Mouse (Mus musculus): ENCODE data around the gene Ptges.
"Not testable (repeated sequence)": the region's sequence is repeated elsewhere in the genome, so short reads cannot be mapped to it uniquely, and the experiment has no call there.

Gene Ptges

GRCm38 (mm10) chr2:30927844-30928628 lies 1.6 kb downstream of the Ptges start:
- peak; percentile 93 for DNase-seq

GRCm38 (mm10) chr2:30927151-30927781 lies 2.4 kb downstream of the Ptges start:
- DNase-seq = no peak

DNA sequence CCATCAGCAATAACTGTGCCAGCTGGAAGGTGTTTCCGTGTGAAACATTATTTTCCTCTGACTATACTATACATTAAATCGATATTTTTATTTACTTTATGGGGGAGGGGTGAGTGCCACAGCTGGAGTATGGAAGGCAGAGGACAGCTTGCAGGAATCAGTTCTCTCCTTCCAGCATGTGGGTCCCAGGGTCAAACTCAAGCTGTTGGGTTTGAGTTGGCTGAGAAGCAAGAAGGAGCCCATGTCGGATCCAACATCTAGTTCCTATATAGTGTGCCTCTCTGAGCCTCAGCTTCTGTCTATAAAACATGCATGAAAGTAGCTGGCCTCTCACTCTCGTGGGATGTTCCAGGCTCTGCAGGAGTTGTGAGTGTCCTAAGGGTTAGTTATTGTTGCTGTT lies 3.3 kb downstream of the Ptges start:
- no peak for DNase-seq

DNA sequence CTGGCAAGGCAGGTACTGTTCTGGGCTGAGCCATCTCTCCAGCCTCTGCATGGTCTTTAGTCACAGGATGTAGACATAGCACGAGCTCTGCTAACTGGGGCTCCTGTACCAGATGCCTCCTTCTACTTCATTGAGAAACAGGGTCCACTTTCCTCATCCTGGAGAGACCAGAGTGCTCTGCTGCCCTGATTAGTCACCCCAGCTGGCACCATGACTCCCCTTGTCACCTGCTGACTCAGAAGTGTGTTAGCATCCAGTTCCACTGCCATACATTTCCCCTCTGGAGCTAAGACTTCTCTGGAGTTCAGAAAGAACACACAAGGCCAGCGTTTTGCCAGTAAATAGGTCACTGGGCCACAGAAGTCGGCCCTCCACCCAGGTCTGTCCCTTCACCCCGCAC lies 4.5 kb downstream of the Ptges start:
- no peak for DNase-seq

- DNase-seq = no peak
Measured at GRCm38 (mm10) chr2:30923099-30923498, 6.6 kb downstream of the Ptges start.

- no peak for DNase-seq
Measured at GRCm38 (mm10) chr2:30920216-30920615, 9.4 kb downstream of the Ptges start.

GRCm38 (mm10) chr2:30918780-30919329 lies 10.8 kb downstream of the Ptges start:
- no peak for DNase-seq

DNA sequence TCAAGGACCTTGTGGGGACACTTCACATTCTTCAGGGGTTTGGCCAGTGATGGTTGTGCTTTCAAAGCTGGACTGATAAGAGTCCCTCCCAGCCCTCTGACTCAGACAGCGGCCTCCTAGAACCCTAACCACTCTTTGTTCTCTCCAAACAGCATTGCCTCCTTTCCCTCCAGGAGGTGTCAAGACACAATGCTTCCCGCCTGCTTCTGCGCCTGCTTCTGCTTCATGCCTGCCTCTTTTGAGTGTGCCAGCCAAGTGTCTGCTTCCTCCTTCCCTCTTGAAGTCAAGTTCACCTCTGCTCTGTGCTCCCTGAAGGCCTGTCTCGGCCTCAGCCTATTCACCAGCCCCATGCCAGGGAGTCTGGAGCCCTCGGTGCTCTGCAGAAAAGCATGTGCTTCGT lies 11.5 kb downstream of the Ptges start:
- DNase-seq = no peak

DNA sequence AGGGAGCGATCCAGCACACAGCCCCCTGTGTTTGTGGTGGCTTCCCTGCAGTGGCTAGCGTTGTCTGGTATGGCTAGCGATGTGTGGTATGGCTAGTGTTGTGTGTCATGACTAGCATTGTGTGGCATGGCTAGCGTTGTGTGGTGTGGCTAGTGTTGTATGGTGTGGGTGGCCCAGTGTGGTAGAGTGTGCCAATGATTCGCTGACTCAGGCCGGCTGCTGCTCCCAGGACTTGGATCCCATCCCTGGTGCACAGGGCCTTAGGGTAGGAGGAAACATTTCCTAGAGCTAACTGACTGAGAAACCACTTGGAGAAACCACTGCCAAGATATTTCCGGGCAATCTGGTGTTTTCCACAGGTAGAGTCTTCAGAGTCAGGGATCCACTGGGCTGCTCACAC lies 12.0 kb downstream of the Ptges start:
- DNase-seq = no peak

- not testable (repeated sequence) for DNase-seq
Measured at GRCm38 (mm10) chr2:30915933-30916332, 13.7 kb downstream of the Ptges start.

DNA sequence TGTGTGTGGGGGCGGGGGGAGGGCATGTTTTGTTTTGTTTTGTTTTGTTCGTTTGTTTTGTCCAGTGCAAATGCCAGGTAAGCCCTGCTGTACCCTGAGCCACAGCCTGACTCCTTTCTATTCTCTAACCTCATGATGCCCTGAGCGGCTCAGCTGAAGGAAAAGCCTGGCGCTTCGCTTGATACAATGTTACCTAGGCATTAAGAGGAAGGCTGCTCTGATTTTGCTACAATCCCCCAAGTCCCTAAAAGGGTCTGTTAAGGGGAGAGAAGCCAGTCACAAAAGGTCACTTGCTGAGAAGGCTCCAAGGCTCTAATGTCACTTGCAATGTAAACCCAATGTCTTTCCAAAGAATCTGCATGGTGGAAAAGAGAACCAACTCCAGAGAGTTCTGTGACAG lies 14.3 kb downstream of the Ptges start:
- DNase-seq = no peak

- no peak for DNase-seq
Measured at GRCm38 (mm10) chr2:30914836-30915235, 14.8 kb downstream of the Ptges start.

DNA sequence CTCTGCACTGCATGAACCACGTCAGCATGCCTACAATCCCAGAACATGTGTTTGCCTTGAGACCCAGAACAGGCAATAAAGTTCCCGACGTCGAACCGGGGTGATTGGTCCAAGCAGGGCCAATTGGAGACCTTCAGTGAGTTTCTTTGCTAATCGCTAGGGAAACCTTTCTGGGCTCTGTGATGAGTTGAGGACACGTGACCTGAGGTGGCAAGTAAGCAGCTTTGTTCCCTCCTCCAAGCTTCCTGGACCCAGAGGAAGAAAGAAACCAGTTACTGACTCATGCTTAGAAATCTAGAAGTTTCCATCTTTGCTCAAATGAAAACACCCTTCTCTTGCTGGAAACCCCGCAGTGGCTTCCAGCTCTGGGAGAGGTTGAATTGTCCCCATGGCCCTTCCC lies 16.6 kb downstream of the Ptges start:
- DNase-seq = no peak

GRCm38 (mm10) chr2:30912291-30912773 lies 17.3 kb downstream of the Ptges start:
- DNase-seq = no peak

DNA sequence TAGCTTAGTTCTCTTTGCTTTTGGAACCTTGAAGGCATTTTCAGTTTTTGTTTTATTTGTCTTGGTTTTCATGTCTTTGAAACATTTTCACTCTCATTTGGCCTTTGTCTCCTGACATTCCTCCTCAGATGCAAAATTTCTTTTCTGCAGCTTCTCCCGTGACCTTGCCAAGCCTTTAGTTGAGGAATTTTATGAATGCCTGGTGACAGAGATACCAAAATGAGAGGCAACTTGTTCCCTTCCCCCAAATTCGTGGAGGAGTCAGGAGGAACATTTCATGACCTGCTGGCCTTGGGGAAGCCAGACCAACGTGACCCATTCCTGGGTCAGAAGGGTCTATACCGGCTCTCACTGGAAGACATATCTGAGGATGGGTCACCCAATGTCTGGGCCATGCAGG lies 23.0 kb downstream of the Ptges start:
- DNase-seq = no peak

GRCm38 (mm10) chr2:30905906-30906305 lies 23.8 kb downstream of the Ptges start:
- no peak for DNase-seq

GRCm38 (mm10) chr2:30904991-30905390 lies 24.7 kb downstream of the Ptges start:
- DNase-seq = no peak

DNA sequence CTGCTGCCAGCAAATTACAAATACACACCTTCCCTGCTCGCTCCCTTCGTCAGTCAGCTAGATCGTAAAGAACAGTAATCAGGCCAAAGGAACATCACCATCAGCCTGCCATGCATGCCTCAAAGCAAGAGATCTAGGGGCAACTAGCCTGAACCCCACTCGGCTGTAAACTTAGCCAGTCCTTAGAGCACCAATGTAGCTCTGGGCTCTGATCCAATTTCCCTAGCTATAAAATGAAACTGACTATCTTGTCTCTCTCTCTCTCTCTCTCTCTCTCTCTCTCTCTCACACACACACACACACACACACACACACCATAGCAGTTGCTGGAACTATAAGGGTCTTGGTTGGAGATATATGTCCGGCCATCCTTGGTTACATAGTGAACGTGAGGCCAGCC lies 25.4 kb downstream of the Ptges start:
- no peak for DNase-seq

- peak; percentile 27 for DNase-seq
Measured at GRCm38 (mm10) chr2:30902726-30903722, 26.6 kb downstream of the Ptges start.

- no peak for DNase-seq
Measured at GRCm38 (mm10) chr2:30902256-30902655, 27.4 kb downstream of the Ptges start.

DNA sequence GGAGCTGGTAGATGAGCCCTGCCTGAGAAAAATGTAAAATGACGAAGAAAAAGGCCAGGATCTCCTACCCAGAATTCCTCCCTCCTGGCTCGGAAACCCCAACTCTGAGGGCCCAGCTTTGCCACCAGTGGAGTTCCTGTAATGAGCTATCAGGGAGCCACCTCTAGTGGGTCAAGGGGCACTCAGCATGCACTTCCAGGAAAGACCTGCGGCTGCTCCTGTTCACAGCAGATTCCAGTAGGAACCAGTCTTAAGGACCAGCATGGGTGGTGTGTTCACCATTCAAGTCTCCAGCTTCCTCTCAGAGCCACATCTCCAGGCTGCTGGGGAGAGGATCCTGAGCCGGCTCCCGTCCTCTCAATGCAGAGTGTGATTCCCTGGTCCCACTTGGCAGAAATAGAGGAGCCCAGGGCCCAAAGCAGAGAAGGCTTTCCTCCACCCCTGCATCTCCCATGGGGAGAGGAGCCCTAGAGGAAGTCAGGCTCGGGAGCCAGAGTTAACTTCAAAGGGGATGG lies 28.0 kb downstream of the Ptges start:
- no peak for DNase-seq

DNA sequence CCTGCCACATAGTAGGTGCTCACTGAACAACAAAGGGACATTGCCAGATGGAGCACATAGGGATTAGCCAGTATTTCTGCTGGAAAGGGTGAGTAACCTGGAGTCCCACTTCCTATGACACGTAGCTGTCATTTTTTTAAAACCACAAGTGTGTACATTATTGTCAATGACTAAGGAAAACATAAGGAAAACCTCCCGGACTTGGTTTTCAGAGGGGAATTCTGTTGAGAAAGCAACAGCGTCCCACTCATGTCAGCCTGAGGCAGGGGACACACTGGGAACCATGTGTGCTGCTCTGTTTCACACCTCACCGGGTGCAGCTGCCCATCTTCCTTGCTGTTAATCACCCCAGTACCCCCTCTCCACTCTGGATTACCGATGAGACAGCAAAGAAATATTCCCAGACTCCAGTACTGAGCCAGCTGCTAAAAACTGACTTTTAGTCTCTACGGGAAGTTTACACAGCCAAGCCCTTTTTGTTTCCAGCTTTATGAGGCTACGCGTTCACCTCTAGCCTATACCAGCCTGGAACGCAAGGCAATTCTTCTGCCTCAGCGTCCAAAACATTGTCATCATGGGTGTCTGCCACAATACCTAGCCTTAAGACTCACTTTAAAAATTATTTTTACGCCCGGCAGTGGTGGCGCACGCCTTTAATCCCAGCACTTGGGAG lies 30.1 kb downstream of the Ptges start:
- DNase-seq = no peak

Data from right cerebral cortex, postnatal 4 days (tissue).